Mouse (Mus musculus) bone marrow macrophage, adult 2 months (primary cell): ENCODE data around the gene Pikfyve.

Experiments used
- CTCF ChIP-seq: IDR thresholded peaks from 2 replicates; pipeline ENCODE4 v1.5.1; 2012; ENCODE audit warnings: low read depth, mild to moderate bottlenecking, low read length, moderate library complexity
- POLR2A ChIP-seq: IDR thresholded peaks from 2 replicates; pipeline ENCODE4 v1.6.1; 2012; ENCODE audit warnings: mild to moderate bottlenecking, low read depth, low read length, borderline replicate concordance

DNA sequence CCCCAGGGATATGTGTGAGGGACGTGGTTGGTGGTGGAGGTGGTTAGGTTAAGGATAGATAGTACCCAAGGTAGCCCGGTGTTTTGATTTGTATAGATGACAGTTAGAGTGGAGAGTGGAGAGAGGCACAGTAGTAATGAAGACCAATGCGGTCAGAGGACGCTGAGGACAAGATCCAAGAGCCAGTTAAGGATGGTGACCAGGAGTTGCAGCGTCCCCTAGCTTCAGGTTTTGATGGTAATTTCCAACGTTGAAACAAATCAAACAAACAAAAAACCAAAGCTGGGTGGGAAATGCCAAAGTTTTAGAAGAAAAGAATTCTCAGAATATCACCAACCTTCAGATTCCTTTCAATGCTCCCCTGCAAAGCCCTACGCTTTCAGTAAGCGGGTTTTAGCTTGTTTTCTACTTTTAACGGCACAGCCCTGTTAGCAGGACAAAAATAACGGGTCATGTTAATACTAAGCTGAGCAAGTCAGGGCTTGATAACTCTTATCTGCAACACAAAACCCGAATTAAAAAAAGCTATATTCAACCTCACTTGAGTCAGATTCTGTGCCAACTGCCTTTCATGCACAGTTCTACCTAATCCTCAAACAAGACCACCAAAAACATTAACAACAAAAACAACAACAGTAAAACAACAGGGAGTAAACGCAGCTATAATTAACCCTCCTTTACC lies 818 bp upstream of the Pikfyve start:
- no peak for TF ChIP-seq CTCF
- no peak for TF ChIP-seq POLR2A
